Mouse (Mus musculus) stomach, postnatal 0 days (tissue): ENCODE data around the gene Wwox. TPM values are rescaled to one million over a fixed set of nuclear protein-coding genes. Genes with fewer than 3 reads are reported as not detected.

Experiments
- ATAC-seq: fragments of 200-750 bp; cut with Nextera tagmentation; 2 replicates; pipeline ENCODE4 v1.8.0; 2017; ENCODE audit not compliant: low FRiP score, low TSS enrichment
- DNase-seq: peaks from one replicate; pipeline ENCODE4 v3.0.0-alpha.2; 2016; ENCODE audit warnings: low spot score
- H3K27ac ChIP-seq: fragments of 300-500 bp; sonication (generic); replicated peaks from 2 replicates; pipeline ENCODE4 v1.5.1; 2014; ENCODE audit warnings: mild to moderate bottlenecking, control low read depth
- H3K27me3 ChIP-seq: fragments of 300-500 bp; sonication (generic); 2 replicates; pipeline ENCODE4 v1.6.1; 2014; ENCODE audit warnings: low read length; ENCODE audit not compliant: control insufficient read depth, insufficient read depth
- H3K36me3 ChIP-seq: fragments of 300-500 bp; sonication (generic); 2 replicates; pipeline ENCODE4 v1.6.1; 2014; ENCODE audit warnings: low read length, mixed read lengths; ENCODE audit not compliant: control insufficient read depth, insufficient read depth
- H3K4me1 ChIP-seq: fragments of 300-500 bp; sonication (generic); replicated peaks from 2 replicates; pipeline ENCODE4 v1.6.1; 2014; ENCODE audit warnings: antibody characterized with exemption; ENCODE audit not compliant: control insufficient read depth, insufficient read depth
- H3K4me2 ChIP-seq: fragments of 300-500 bp; sonication (generic); replicated peaks from 2 replicates; pipeline ENCODE4 v1.6.1; 2014; ENCODE audit warnings: low read depth, mild to moderate bottlenecking, control low read depth, moderate library complexity
- H3K4me3 ChIP-seq: fragments of 300-500 bp; sonication (generic); 2 replicates; pipeline ENCODE4 v1.5.1; 2014; ENCODE audit warnings: low read depth, low read length, control low read depth
- H3K9ac ChIP-seq: fragments of 300-500 bp; sonication (generic); 2 replicates; pipeline ENCODE4 v1.6.1; 2014; ENCODE audit warnings: mild to moderate bottlenecking, low read length, control low read depth, mixed read lengths
- H3K9me3 ChIP-seq: fragments of 300-500 bp; sonication (generic); 2 replicates; pipeline ENCODE4 v1.6.1; 2016; ENCODE audit warnings: low read length; ENCODE audit not compliant: control insufficient read depth
- CTCF ChIP-seq: IDR thresholded peaks from 2 replicates; pipeline ENCODE4 v1.5.1; 2016; ENCODE audit warnings: antibody characterized with exemption, low read depth, mild to moderate bottlenecking, moderate library complexity
- EP300 ChIP-seq: optimal IDR thresholded peaks from 2 replicates; pipeline ENCODE3; 2016; ENCODE audit warnings: antibody characterized with exemption
- WGBS: fragments of 180-500 bp; shearing (Covaris S2); extraction: QIAGEN DNeasy Blood & Tissue Kit; methylation state at CpG from one replicate; pipeline ENCODE4 v1.1.7; 2014; 5-methylcytosine and 5-hydroxymethylcytosine counted together
- polyA plus RNA-seq: library from polyadenylated mRNA; unstranded; fragments of >200 nt; fragmentation: Nextera tagmentation; extraction: Ambion mirVana; gene quantifications from 2 replicates; pipeline ENCODE4 v1.2.1, GENCODE M21; 2015

The Wwox gene
- polyA plus RNA-seq, 1 experiment from 2014 or later = 9.2 TPM

GRCm38 (mm10) chr8:114563361-114563760, 123.9 kb downstream of the Wwox start:
- Histone ChIP-seq H3K9ac (no peak overlapping the region), H3K4me3 (no peak overlapping the region), H3K9me3 (no peaks in the 10 kb centered on the region), H3K27me3 (no peaks in the 10 kb centered on the region), H3K4me1 (no peaks in the 10 kb centered on the region), H3K4me2 (no peak overlapping the region), H3K36me3 (no peaks in the 10 kb centered on the region), H3K27ac (no peak overlapping the region)
- ATAC-seq (no peak), DNase-seq (no peak)
- WGBS = 77% methylated on average over 7 of the region's 7 CpGs
- no peak for TF ChIP-seq EP300
- no peak for TF ChIP-seq CTCF

GRCm38 (mm10) chr8:114564036-114564435, 124.6 kb downstream of the Wwox start:
- no peak for DNase-seq
- no peak overlapping the region for H3K4me3 ChIP-seq
- WGBS = 60% methylated on average over 4 of the region's 6 CpGs

DNA sequence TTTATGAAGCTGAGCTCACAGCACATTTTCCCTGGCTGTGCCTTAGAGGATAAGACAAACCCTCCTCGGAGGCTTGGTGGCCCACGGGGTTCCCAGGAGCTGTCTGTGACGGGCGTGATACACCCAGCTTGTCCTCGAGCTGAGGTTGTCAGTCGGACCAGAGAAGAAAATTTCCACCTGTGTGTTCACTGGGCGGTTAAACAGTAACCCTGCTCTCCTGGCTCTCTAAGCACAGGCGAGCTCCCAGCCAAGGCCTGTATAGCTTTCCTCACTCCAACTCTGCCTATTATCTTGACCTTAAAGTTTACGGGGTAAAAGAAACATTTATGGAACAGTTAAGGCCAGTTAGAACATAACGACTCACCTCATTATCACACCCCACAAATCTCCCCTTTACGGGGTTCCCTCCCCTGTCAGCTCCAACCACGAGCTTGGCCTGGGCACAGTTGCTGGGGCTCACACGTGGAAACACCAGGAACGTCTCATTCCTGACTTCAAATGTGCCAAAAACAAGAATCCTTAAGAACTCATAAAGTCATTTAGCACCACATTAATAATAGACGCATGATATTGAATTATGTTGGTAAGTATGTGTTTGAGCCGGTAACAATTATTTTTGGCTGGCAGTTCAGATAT, 129.2 kb downstream of the Wwox start:
- no peaks in the 10 kb centered on the region for H3K9me3 ChIP-seq
- no peak overlapping the region for H3K27ac ChIP-seq
- DNase-seq = no peak
- no peak overlapping the region for H3K9ac ChIP-seq
- H3K36me3 ChIP-seq = no peaks in the 10 kb centered on the region
- no peak overlapping the region for H3K4me3 ChIP-seq
- whole genome bisulfite sequencing = 58% methylated on average over 16 of the region's 16 CpGs
- no peaks in the 10 kb centered on the region for H3K4me1 ChIP-seq
- no peak overlapping the region for H3K4me2 ChIP-seq
- TF ChIP-seq EP300 (no peak), CTCF (no peak)
- H3K27me3 ChIP-seq = no peaks in the 10 kb centered on the region
- ATAC-seq = no peak

More at GRCm38 (mm10) chr8:114564036-114564435, 124.6 kb downstream of the Wwox start:
- Histone ChIP-seq H3K27me3 (no peaks in the 10 kb centered on the region), H3K27ac (no peak overlapping the region), H3K4me1 (no peaks in the 10 kb centered on the region), H3K36me3 (no peaks in the 10 kb centered on the region), H3K9me3 (no peaks in the 10 kb centered on the region), H3K4me2 (no peak overlapping the region), H3K9ac (no peak overlapping the region)
- ATAC-seq = no peak
- TF ChIP-seq EP300 = no peak
- no peak for TF ChIP-seq CTCF

DNA sequence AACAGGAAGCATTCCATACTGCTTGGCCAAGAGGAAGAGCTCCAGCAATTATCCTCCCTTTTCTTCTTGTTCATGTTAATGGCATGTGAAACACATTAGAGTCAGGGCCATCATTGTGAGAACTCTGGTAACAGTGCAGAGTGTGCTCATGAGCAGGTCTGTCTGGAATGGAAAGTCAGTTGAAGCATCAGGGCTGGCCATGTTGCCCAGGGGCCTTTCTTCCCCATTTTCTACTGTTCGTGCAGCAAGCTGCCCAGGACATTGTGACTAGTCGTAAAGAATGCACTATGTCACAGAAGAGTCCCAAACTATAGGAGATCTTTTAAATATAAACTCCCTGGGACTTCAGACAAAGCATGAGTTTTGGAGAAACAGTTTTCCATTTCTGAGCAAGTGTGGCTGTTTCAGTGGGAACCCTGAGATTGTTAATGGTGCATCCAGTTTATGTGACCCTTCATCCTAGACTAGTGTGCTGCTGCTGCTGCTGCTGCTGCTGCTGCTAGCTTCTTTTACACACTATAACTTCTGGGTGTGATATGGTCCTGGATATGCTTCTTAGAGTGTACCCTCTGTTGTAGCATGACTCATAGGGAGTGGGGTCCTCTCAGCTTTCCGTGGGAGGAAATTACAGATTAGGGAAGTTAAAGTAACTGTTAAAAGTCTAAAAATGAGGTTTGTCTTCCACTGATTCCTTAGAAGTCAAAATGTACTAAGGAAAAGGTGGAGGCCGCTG, 133.7 kb downstream of the Wwox start:
- Histone ChIP-seq H3K9ac (no peak overlapping the region), H3K4me1 (no peaks in the 10 kb centered on the region), H3K9me3 (no peaks in the 10 kb centered on the region), H3K27me3 (no peaks in the 10 kb centered on the region), H3K27ac (no peak overlapping the region), H3K36me3 (no peaks in the 10 kb centered on the region), H3K4me2 (no peak overlapping the region), H3K4me3 (no peak overlapping the region)
- TF ChIP-seq CTCF (no peak), EP300 (no peak)
- 68% methylated on average over 4 of the region's 4 CpGs for WGBS
- ATAC-seq (no peak), DNase-seq (no peak)

DNA sequence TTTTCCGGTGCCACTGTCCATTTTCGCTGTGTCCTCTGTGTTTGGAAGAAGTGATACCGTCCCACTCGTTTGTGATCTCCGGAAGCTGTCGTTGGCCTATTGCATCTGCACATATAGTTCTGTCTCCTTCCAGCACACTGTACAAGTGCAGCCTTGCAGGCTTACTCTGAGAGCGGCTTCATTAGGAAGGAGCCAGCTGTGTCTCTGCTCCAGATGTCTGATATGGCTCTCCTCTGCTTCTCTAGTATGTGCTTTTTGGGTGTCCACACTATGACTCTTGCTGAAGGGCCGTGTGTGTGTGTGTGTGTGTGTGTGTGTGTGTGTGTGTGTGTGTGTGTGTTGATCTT, 134.3 kb downstream of the Wwox start:
- H3K27me3 ChIP-seq = no peaks in the 10 kb centered on the region
- no peaks in the 10 kb centered on the region for H3K9me3 ChIP-seq
- 82% methylated on average over 8 of the region's 8 CpGs for WGBS

GRCm38 (mm10) chr8:114579292-114579691, 139.8 kb downstream of the Wwox start:
- Histone ChIP-seq H3K36me3 (no peaks in the 10 kb centered on the region), H3K4me1 (no peaks in the 10 kb centered on the region), H3K9me3 (no peaks in the 10 kb centered on the region), H3K27ac (no peak overlapping the region), H3K9ac (no peak overlapping the region), H3K4me3 (no peak overlapping the region), H3K4me2 (no peak overlapping the region), H3K27me3 (no peaks in the 10 kb centered on the region)
- DNase-seq (no peak), ATAC-seq (no peak)
- TF ChIP-seq EP300 (no peak), CTCF (no peak)
- WGBS = 89% methylated on average over 10 of the region's 10 CpGs

More for the DNA sequence above, 134.3 kb downstream of the Wwox start:
- H3K27ac ChIP-seq = no peak overlapping the region
- no peak overlapping the region for H3K4me3 ChIP-seq
- no peak for ATAC-seq
- H3K9ac ChIP-seq = no peak overlapping the region
- TF ChIP-seq EP300 = no peak
- no peak for TF ChIP-seq CTCF
- no peaks in the 10 kb centered on the region for H3K4me1 ChIP-seq
- no peaks in the 10 kb centered on the region for H3K36me3 ChIP-seq
- H3K4me2 ChIP-seq = no peak overlapping the region
- no peak for DNase-seq
